Mouse (Mus musculus): ENCODE results near the gene Ms4a7.

GRCm38 (mm10) chr19:11362002-11362401 lies 26.1 kb upstream of the Ms4a7 start:
- no peak for TF ChIP-seq TAL1 (IDR thresholded peaks at IDR 0.05; ENCODE audit: low read length)
- TF ChIP-seq GATA1 (IDR thresholded peaks at IDR 0.05; ENCODE audit: low read length), result no peak

Data from erythroblast, embryonic 14.5 days (primary cell).